Mouse (Mus musculus) liver, embryonic 15.5 days (tissue): ENCODE results near the gene Rsph1. TPM values are rescaled to one million over a fixed set of nuclear protein-coding genes. Genes with fewer than 3 reads are reported as not detected.

Source experiments
- ATAC-seq: fragments of 200-750 bp; cut with Nextera tagmentation; 2 replicates; pipeline ENCODE4 v1.8.0; 2017; ENCODE audit warnings: moderate number of reproducible peaks, mild to moderate bottlenecking, moderate library complexity; ENCODE audit not compliant: insufficient read depth
- H3K27ac ChIP-seq: fragments of 300-500 bp; sonication (generic); replicated peaks from 2 replicates; pipeline ENCODE4 v1.5.1; 2015; ENCODE audit warnings: mild to moderate bottlenecking, inconsistent platforms
- H3K27me3 ChIP-seq: fragments of 300-500 bp; sonication (generic); 2 replicates; pipeline ENCODE4 v1.6.1; 2015; ENCODE audit warnings: mild to moderate bottlenecking, inconsistent platforms
- H3K36me3 ChIP-seq: fragments of 300-500 bp; sonication (generic); replicated peaks from 2 replicates; pipeline ENCODE4 v1.6.1; 2015; ENCODE audit warnings: moderate library complexity, mild to moderate bottlenecking, inconsistent platforms
- H3K4me1 ChIP-seq: fragments of 300-500 bp; sonication (generic); replicated peaks from 2 replicates; pipeline ENCODE4 v1.6.1; 2015; ENCODE audit warnings: inconsistent platforms
- H3K4me2 ChIP-seq: fragments of 300-500 bp; sonication (generic); 2 replicates; pipeline ENCODE4 v1.6.1; 2015; ENCODE audit warnings: moderate library complexity, mild to moderate bottlenecking, inconsistent platforms
- H3K4me3 ChIP-seq: fragments of 300-500 bp; sonication (generic); replicated peaks from 2 replicates; pipeline ENCODE4 v1.5.1; 2015; ENCODE audit warnings: mild to moderate bottlenecking, inconsistent platforms
- H3K9ac ChIP-seq: fragments of 300-500 bp; sonication (generic); 2 replicates; pipeline ENCODE4 v1.6.1; 2015; ENCODE audit warnings: moderate library complexity, mild to moderate bottlenecking, inconsistent platforms
- H3K9me3 ChIP-seq: fragments of 300-500 bp; sonication (generic); replicated peaks from 2 replicates; pipeline ENCODE4 v1.6.1; 2016; ENCODE audit warnings: inconsistent platforms
- whole genome bisulfite sequencing: fragments of 180-500 bp; shearing (Covaris S2); methylation state at CpG from one replicate; pipeline ENCODE4 v1.1.7; 2015; ENCODE audit warnings: mixed read lengths; ENCODE audit not compliant: insufficient replicate concordance; 5-methylcytosine and 5-hydroxymethylcytosine counted together
- polyA plus RNA-seq: library from polyadenylated mRNA; unstranded; fragments of >200 nt; fragmentation: Nextera tagmentation; extraction: Ambion mirVana; gene quantifications from 2 replicates; pipeline ENCODE4 v1.2.1, GENCODE M21; 2015

The Rsph1 gene
- polyA plus RNA-seq, 1 experiment from 2014 or later = 0.25 TPM

- Histone ChIP-seq H3K9ac (no peak overlapping the region), H3K36me3 (no peaks in the 10 kb centered on the region), H3K27ac (no peak overlapping the region), H3K4me2 (no peak overlapping the region), H3K4me1 (no peaks in the 10 kb centered on the region), H3K4me3 (no peak overlapping the region), H3K27me3 (no peaks in the 10 kb centered on the region), H3K9me3 (no peaks in the 10 kb centered on the region)
- no peak for ATAC-seq
- 35% methylated on average over 3 of the region's 3 CpGs for WGBS
Observed at GRCm38 (mm10) chr17:31316998-31317397, 39.8 kb upstream of the Rsph1 start.

DNA sequence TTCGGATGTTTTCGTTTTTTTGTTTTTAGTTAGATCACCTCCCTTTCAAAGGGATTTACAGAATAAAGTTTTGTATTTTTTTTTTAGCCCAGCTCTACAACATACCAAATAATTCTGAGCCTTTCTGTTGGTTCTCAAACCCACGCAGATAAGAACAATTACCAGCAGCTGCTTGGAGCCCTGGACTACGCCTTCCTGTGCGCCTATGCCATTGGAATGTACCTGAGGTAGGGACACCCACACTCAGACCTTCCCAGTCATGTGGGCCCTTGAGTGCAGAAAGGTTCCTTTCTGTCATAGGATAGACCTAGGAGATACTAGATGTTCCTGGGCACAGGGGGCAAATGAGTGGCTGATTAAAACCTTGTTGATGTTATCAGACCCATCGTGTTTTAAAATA, 38.8 kb upstream of the Rsph1 start:
- no peaks in the 10 kb centered on the region for H3K36me3 ChIP-seq
- H3K27me3 ChIP-seq = no peaks in the 10 kb centered on the region
- 63% methylated on average over 6 of the region's 6 CpGs for WGBS
- no peaks in the 10 kb centered on the region for H3K4me1 ChIP-seq
- H3K27ac ChIP-seq = no peak overlapping the region
- no peak overlapping the region for H3K4me3 ChIP-seq
- H3K9me3 ChIP-seq = no peaks in the 10 kb centered on the region
- no peak overlapping the region for H3K4me2 ChIP-seq
- H3K9ac ChIP-seq = no peak overlapping the region
- no peak for ATAC-seq

DNA sequence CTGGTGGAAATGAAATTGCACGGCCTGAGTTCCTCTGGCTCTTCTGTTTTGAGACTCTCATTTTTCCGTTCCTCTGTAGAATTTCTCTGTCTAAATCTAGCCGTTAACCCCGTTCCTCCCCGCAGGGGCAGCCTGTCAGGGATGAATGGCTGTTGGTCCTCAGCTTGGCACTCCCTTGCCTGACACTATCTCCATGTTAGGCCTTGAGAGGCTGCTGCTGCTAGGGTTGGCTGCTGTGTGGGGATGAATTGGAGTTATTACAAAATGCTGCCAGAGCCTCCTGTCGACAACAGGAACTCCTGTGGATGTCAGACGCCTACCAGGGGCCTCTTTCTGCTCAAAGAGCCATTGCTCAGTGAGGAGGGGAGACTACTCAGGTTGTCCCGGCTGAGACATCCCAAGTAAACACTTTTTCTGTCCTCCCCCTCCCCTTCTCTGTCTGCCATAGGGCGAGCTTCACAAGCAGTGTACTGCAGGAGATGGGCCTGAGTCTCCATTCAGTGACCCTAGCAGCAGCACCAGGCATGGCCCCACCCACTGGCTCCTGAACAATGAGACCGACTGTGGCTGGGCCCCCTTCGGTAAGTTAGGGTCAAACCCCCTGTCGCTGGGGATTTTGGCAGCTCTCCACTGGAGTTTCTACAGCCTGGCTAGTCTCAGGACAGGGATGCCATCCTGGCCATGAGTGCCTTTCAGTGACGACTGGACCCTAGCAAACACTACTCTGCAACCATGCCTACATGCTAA, 38.0 kb upstream of the Rsph1 start:
- Histone ChIP-seq H3K9me3 (no peaks in the 10 kb centered on the region), H3K27ac (no peak overlapping the region), H3K4me2 (no peak overlapping the region), H3K9ac (no peak overlapping the region), H3K4me1 (no peaks in the 10 kb centered on the region), H3K4me3 (no peak overlapping the region), H3K27me3 (no peaks in the 10 kb centered on the region), H3K36me3 (no peaks in the 10 kb centered on the region)
- no peak for ATAC-seq
- WGBS = 60% methylated on average over 13 of the region's 13 CpGs

GRCm38 (mm10) chr17:31312648-31313047, 35.5 kb upstream of the Rsph1 start:
- Histone ChIP-seq H3K4me3 (no peak overlapping the region), H3K4me2 (no peak overlapping the region), H3K4me1 (no peaks in the 10 kb centered on the region), H3K27me3 (no peaks in the 10 kb centered on the region), H3K27ac (no peak overlapping the region), H3K9ac (no peak overlapping the region), H3K9me3 (no peaks in the 10 kb centered on the region), H3K36me3 (no peaks in the 10 kb centered on the region)
- ATAC-seq = no peak
- 79% methylated on average over 10 of the region's 10 CpGs for WGBS

DNA sequence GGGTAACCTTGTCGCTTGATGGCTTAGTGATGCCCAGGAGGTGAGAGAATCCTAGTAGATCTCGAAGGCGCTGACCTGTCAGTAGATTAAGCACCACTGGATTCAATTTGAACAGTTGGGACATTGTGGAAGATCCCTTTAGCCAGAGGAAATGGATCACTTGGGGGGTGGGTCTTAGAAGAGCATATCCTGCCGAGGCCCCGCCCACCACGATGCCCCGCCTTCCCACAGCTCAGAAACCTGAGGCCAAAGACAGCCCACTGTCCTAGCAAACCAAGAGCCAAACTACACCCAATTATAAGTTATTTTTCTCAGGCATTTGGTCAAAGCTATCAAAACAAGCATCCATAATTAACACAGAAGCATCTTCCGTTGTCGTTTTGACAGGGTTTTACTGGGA, 33.9 kb upstream of the Rsph1 start:
- H3K27me3 ChIP-seq = no peaks in the 10 kb centered on the region
- H3K4me3 ChIP-seq = no peak overlapping the region
- H3K4me1 ChIP-seq = peaks cover 10% of the 10 kb centered on the region
- no peak for ATAC-seq
- no peak overlapping the region for H3K27ac ChIP-seq
- H3K9ac ChIP-seq = no peak overlapping the region
- H3K4me2 ChIP-seq = no peak overlapping the region
- no peaks in the 10 kb centered on the region for H3K36me3 ChIP-seq
- H3K9me3 ChIP-seq = no peaks in the 10 kb centered on the region
- WGBS = 70% methylated on average over 9 of the region's 9 CpGs

- Histone ChIP-seq H3K4me2 (no peak overlapping the region), H3K27me3 (no peaks in the 10 kb centered on the region), H3K4me1 (peaks cover 28% of the 10 kb centered on the region), H3K4me3 (no peak overlapping the region), H3K27ac (no peak overlapping the region), H3K9ac (no peak overlapping the region), H3K36me3 (no peaks in the 10 kb centered on the region), H3K9me3 (no peaks in the 10 kb centered on the region)
- no peak for ATAC-seq
- WGBS = 67% methylated on average over 6 of the region's 6 CpGs
Observed at GRCm38 (mm10) chr17:31309281-31309793, 32.2 kb upstream of the Rsph1 start.

DNA sequence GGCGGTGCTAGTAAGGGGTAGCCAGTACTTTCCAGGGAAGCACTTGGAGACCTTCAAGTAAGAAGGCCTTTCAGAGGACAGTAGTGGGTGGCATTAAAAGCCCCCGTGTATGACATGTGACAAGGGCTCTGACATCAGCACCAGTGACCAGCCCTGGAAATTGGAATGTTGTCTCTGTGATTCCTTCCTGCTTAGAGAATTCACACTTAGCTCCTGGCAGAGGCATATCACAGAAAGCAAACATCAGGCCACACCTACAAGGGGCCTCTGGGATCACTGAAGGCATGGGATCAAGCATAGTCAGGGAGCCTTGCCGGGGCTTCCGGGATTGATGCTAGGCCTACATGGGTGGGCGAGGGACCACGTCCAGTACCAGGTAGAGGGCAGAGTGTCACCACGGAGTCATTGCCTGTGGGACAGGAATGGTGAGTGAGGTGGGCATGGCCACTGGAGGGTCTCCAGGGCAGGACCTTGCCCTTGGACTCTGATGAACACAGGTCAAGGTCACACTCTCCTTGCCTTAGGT, 31.2 kb upstream of the Rsph1 start:
- Histone ChIP-seq H3K4me1 (peaks cover 29% of the 10 kb centered on the region), H3K36me3 (no peaks in the 10 kb centered on the region), H3K27me3 (no peaks in the 10 kb centered on the region), H3K4me3 (no peak overlapping the region), H3K9ac (no peak overlapping the region), H3K4me2 (no peak overlapping the region), H3K9me3 (no peaks in the 10 kb centered on the region), H3K27ac (no peak overlapping the region)
- WGBS = 79% methylated on average over 7 of the region's 7 CpGs
- no peak for ATAC-seq

DNA sequence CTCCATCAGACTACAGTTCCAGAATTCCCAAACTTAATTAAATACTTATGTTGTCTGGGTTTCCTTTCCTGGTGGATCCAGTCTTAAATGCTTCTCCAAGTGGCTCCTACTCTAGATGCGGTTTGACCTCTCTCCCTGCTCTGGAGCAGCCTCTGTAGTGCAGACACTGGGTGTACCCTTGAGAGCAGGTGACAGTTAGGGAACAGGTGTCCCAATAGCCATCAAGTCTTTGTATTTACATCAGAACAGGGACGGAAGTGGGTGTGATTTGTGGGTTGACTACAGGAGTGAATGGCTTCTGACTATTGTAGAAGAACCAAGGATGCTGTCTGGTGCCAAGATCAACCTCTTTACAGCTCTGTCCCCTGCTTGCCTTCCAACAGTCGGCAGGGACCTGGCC, 30.6 kb upstream of the Rsph1 start:
- Histone ChIP-seq H3K4me3 (no peak overlapping the region), H3K4me1 (peaks cover 29% of the 10 kb centered on the region), H3K9ac (no peak overlapping the region), H3K27ac (no peak overlapping the region), H3K36me3 (no peaks in the 10 kb centered on the region), H3K9me3 (no peaks in the 10 kb centered on the region), H3K4me2 (no peak overlapping the region), H3K27me3 (no peaks in the 10 kb centered on the region)
- ATAC-seq = no peak
- WGBS = 75% methylated on average over 3 of the region's 3 CpGs

DNA sequence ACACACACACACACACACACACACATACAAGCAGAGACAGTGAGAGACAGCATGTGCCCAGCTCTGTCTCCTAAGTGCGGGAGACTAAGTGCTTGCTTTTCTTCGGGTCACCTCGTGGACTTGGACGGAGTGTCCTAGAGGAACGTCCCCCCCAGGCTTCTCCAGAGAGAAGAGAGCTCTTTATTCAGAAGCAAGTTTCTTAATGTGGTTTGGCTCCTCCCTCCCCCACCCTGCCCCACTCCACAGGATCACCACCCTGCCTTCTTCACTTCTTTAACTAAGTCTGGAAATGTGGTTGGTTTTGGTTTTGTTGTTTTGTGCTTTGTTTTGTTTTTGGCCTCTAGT, 28.6 kb upstream of the Rsph1 start:
- Histone ChIP-seq H3K4me3 (no peak overlapping the region), H3K27ac (no peak overlapping the region), H3K9ac (no peak overlapping the region), H3K9me3 (no peaks in the 10 kb centered on the region), H3K36me3 (no peaks in the 10 kb centered on the region), H3K4me1 (peaks cover 29% of the 10 kb centered on the region), H3K27me3 (no peaks in the 10 kb centered on the region), H3K4me2 (peak overlapping the region; percentile 42; the same call in 1 of the 2 replicates)
- 36% methylated on average over 5 of the region's 5 CpGs for WGBS
- ATAC-seq = no peak

- no peak overlapping the region for H3K9ac ChIP-seq
Observed at GRCm38 (mm10) chr17:31304895-31305775, 28.0 kb upstream of the Rsph1 start.

GRCm38 (mm10) chr17:31303401-31303800, 26.2 kb upstream of the Rsph1 start:
- no peak for ATAC-seq
- H3K9me3 ChIP-seq = no peaks in the 10 kb centered on the region

More at GRCm38 (mm10) chr17:31304895-31305775, 28.0 kb upstream of the Rsph1 start:
- no peak overlapping the region for H3K4me3 ChIP-seq
- peak overlapping the region; percentile 42 for H3K4me2 ChIP-seq
- no peaks in the 10 kb centered on the region for H3K36me3 ChIP-seq
- H3K4me1 ChIP-seq = peaks cover 29% of the 10 kb centered on the region
- no peaks in the 10 kb centered on the region for H3K9me3 ChIP-seq
- no peaks in the 10 kb centered on the region for H3K27me3 ChIP-seq
- peak; percentile 52 for ATAC-seq
- H3K27ac ChIP-seq = peak overlapping the region; percentile 53
- WGBS = 31% methylated on average over 12 of the region's 12 CpGs

More at GRCm38 (mm10) chr17:31303401-31303800, 26.2 kb upstream of the Rsph1 start:
- H3K36me3 ChIP-seq = no peaks in the 10 kb centered on the region
- H3K27me3 ChIP-seq = no peaks in the 10 kb centered on the region
- H3K27ac ChIP-seq = no peak overlapping the region
- H3K9ac ChIP-seq = no peak overlapping the region
- 80% methylated on average over 4 of the region's 4 CpGs for WGBS
- H3K4me2 ChIP-seq = no peak overlapping the region
- no peak overlapping the region for H3K4me3 ChIP-seq
- H3K4me1 ChIP-seq = peaks cover 29% of the 10 kb centered on the region
